Mouse (Mus musculus): ENCODE data around the gene Rbfox1. TPM values are rescaled to one million over a fixed set of nuclear protein-coding genes. Genes with fewer than 3 reads are reported as not detected.

The Rbfox1 gene
- polyA plus RNA-seq, 1 experiment from 2014 or later, result 14.6 TPM

- WGBS, result 71% methylated on average over 2 of the region's 2 CpGs
- DNase-seq (ENCODE audit: low spot score), result no peak
- no peaks in the 10 kb centered on the region for H3K36me3 ChIP-seq
- H3K4me3 ChIP-seq, result no peak overlapping the region
- peaks cover 47% of the 10 kb centered on the region for H3K4me1 ChIP-seq (replicated peaks)
- no peak overlapping the region for H3K27ac ChIP-seq
- H3K27me3 ChIP-seq (ENCODE audit: insufficient read depth, poor library complexity, severe bottlenecking), result no peaks in the 10 kb centered on the region; the same call in 1 of the 2 replicates
- H3K9me3 ChIP-seq, result no peaks in the 10 kb centered on the region
These were observed 1262.7 kb downstream of the Rbfox1 start for GRCm38 (mm10) chr16:7147884-7148283.

- Histone ChIP-seq H3K27ac (no peak overlapping the region), H3K36me3 (no peaks in the 10 kb centered on the region), H3K4me1 (replicated peaks) (peaks cover 47% of the 10 kb centered on the region), H3K4me3 (no peak overlapping the region), H3K27me3 (ENCODE audit: insufficient read depth, poor library complexity, severe bottlenecking) (no peaks in the 10 kb centered on the region; the same call in 1 of the 2 replicates), H3K9me3 (no peaks in the 10 kb centered on the region)
- 59% methylated on average over 16 of the region's 16 CpGs for WGBS
- peak; percentile 17 for DNase-seq (ENCODE audit: low spot score)
These were observed 1264.1 kb downstream of the Rbfox1 start for GRCm38 (mm10) chr16:7149106-7149899.

- no peaks in the 10 kb centered on the region for H3K36me3 ChIP-seq
- H3K9me3 ChIP-seq, result no peaks in the 10 kb centered on the region
- H3K4me3 ChIP-seq, result no peak overlapping the region
- H3K4me1 ChIP-seq (replicated peaks), result peaks cover 47% of the 10 kb centered on the region
- H3K27me3 ChIP-seq (ENCODE audit: insufficient read depth, poor library complexity, severe bottlenecking), result no peaks in the 10 kb centered on the region; the same call in 1 of the 2 replicates
- DNase-seq (ENCODE audit: low spot score), result peak; percentile 55
- 43% methylated on average over 8 of the region's 8 CpGs for WGBS
- H3K27ac ChIP-seq, result peak overlapping the region; percentile 72
These were observed 1265.1 kb downstream of the Rbfox1 start for GRCm38 (mm10) chr16:7150201-7150791.

DNA sequence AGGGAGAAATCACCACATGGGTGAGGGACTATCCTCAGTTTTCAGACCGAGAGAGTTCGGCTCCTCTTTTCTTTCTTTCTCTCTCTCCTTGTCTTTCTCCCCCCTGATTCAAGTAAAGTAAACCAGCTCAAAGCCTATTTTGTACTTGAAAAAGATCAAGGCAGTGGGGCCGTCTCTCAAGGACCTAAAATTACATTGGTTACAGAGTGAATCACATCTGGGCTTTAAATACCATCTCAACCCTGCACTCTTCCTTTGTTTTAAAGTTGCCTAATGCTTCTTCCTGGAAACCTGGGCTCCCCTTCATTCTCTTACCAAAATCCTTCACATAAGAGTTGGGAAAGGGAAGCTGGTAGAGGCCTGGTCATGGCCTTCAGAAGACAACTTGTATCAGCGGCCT lies 1267.2 kb downstream of the Rbfox1 start:
- WGBS, result 87% methylated on average over 4 of the region's 4 CpGs
- Histone ChIP-seq H3K27me3 (ENCODE audit: insufficient read depth, poor library complexity, severe bottlenecking) (no peaks in the 10 kb centered on the region; the same call in 1 of the 2 replicates), H3K4me1 (replicated peaks) (peaks cover 27% of the 10 kb centered on the region), H3K4me3 (no peak overlapping the region), H3K27ac (no peak overlapping the region), H3K36me3 (no peaks in the 10 kb centered on the region), H3K9me3 (no peaks in the 10 kb centered on the region)
- no peak for DNase-seq (ENCODE audit: low spot score)

DNA sequence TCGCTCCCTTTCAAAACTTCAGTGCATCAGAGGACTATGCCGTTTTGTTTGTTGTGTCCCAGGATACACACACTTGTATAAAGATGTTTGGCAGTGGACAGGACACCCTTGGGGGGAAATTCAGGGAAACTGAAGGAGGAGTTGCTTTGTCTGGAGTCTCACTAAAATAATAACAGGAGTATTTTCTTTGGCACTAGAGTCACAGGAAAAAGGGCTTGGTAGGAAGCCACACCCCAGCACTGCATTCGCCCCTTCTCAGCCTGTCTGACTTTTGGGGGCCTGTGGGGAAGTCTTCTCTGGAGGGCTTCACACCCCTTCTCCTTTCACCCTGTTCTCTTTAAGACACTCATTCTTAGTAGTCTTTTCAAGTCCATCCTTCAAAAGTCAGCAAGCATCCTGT lies 1269.5 kb downstream of the Rbfox1 start:
- Histone ChIP-seq H3K9me3 (no peaks in the 10 kb centered on the region), H3K4me3 (no peak overlapping the region), H3K4me1 (replicated peaks) (peaks cover 14% of the 10 kb centered on the region), H3K36me3 (no peaks in the 10 kb centered on the region), H3K27ac (no peak overlapping the region), H3K27me3 (ENCODE audit: insufficient read depth, poor library complexity, severe bottlenecking) (no peaks in the 10 kb centered on the region)
- 81% methylated on average over 3 of the region's 3 CpGs for WGBS
- no peak for DNase-seq (ENCODE audit: low spot score)

- 77% methylated on average over 8 of the region's 8 CpGs for WGBS
- Histone ChIP-seq H3K27me3 (ENCODE audit: insufficient read depth, poor library complexity, severe bottlenecking) (no peaks in the 10 kb centered on the region), H3K4me1 (replicated peaks) (peaks cover 4% of the 10 kb centered on the region; the same call in 1 of the 2 replicates), H3K27ac (no peak overlapping the region), H3K9me3 (no peaks in the 10 kb centered on the region), H3K36me3 (no peaks in the 10 kb centered on the region), H3K4me3 (no peak overlapping the region)
- no peak for DNase-seq (ENCODE audit: low spot score)
These were observed 1274.0 kb downstream of the Rbfox1 start for GRCm38 (mm10) chr16:7158856-7159826.

- Histone ChIP-seq H3K36me3 (no peaks in the 10 kb centered on the region), H3K4me3 (no peak overlapping the region), H3K9me3 (no peaks in the 10 kb centered on the region), H3K4me1 (replicated peaks) (peaks cover 4% of the 10 kb centered on the region; the same call in 1 of the 2 replicates), H3K27me3 (ENCODE audit: insufficient read depth, poor library complexity, severe bottlenecking) (no peaks in the 10 kb centered on the region), H3K27ac (no peak overlapping the region)
- no peak for DNase-seq (ENCODE audit: low spot score)
- WGBS, result 68% methylated on average over 6 of the region's 6 CpGs
These were observed 1274.7 kb downstream of the Rbfox1 start for GRCm38 (mm10) chr16:7159827-7160217.

DNA sequence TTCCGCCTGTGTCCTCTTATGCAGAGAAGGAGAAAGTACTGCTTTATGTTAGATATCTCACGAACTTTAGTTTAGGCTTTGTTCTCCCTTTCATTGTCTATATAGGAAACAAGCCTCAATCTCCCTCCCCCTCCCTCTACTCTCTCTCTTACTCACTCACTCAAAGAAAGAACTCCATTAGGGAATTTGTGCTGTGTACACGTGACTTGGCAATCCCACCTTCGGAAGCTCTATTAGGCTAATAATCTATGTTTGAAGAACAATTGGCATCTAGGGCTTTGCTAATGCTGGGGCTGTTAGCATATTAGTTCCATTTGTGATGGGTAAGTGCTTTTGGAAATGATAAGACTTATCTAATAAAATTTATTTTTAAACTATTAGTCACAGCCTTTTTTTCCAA lies 1277.0 kb downstream of the Rbfox1 start:
- no peak for DNase-seq (ENCODE audit: low spot score)
- Histone ChIP-seq H3K4me3 (no peak overlapping the region), H3K4me1 (replicated peaks) (peaks cover 4% of the 10 kb centered on the region; the same call in 1 of the 2 replicates), H3K27me3 (ENCODE audit: insufficient read depth, poor library complexity, severe bottlenecking) (no peaks in the 10 kb centered on the region), H3K27ac (no peak overlapping the region), H3K36me3 (no peaks in the 10 kb centered on the region), H3K9me3 (no peaks in the 10 kb centered on the region)
- WGBS, result 64% methylated on average over 4 of the region's 4 CpGs

GRCm38 (mm10) chr16:7163688-7164087 lies 1278.5 kb downstream of the Rbfox1 start:
- no peak for DNase-seq (ENCODE audit: low spot score)
- no peak overlapping the region for H3K27ac ChIP-seq
- no peaks in the 10 kb centered on the region for H3K36me3 ChIP-seq
- peaks cover 4% of the 10 kb centered on the region; the same call in 1 of the 2 replicates for H3K4me1 ChIP-seq (replicated peaks)
- H3K9me3 ChIP-seq, result no peaks in the 10 kb centered on the region
- 86% methylated on average over 4 of the region's 4 CpGs for WGBS
- H3K4me3 ChIP-seq, result no peak overlapping the region
- no peaks in the 10 kb centered on the region for H3K27me3 ChIP-seq (ENCODE audit: insufficient read depth, poor library complexity, severe bottlenecking)

GRCm38 (mm10) chr16:7164153-7164737 lies 1279.1 kb downstream of the Rbfox1 start:
- H3K27ac ChIP-seq, result no peak overlapping the region
- H3K27me3 ChIP-seq (ENCODE audit: insufficient read depth, poor library complexity, severe bottlenecking), result no peaks in the 10 kb centered on the region
- DNase-seq (ENCODE audit: low spot score), result no peak
- H3K4me1 ChIP-seq (replicated peaks), result peaks cover 3% of the 10 kb centered on the region; the same call in 1 of the 2 replicates
- no peaks in the 10 kb centered on the region for H3K36me3 ChIP-seq
- H3K9me3 ChIP-seq, result no peaks in the 10 kb centered on the region
- H3K4me3 ChIP-seq, result no peak overlapping the region
- WGBS, result 80% methylated on average over 8 of the region's 8 CpGs

DNA sequence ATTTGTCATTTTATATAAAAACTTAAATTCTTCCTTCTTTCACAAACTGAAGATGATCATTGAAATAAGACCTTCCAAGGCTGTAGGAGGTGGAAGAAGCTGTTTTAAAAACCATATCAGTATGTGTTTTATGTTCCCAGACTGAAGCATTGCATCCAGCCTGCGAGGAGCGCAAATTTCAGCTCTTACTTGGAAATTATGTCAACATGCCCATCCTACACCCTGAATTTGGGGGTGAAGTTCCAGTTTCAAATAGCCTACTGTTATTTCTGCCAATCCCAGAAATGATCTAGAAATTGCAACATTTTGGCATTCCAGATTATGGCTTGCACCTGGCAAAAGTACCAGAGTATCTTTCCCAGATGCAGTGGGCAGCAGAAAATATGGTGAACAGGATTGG lies 1290.8 kb downstream of the Rbfox1 start:
- WGBS, result 98% methylated on average over 2 of the region's 2 CpGs

DNA sequence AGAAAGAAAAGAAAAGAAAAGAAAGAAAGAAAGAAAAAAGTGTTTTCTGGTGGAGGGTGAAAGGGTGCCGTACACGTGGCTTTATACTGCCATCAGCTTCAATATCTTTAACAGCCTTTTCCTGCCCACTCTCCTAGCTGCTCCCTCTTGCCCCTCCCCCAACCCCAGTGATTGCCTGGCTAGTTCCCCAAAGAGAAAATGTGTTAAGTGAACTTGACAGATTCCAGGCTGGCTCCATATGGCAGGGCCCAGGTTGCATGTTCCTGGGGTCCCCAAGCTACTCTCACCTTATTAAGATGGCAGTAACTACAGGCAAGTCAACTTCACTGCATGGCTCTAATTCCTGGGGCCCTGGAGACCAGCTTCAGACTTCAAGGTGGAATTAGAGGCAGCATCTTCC lies 1302.6 kb downstream of the Rbfox1 start:
- no peak overlapping the region for H3K27ac ChIP-seq
- WGBS, result 52% methylated on average over 2 of the region's 2 CpGs
- peak; percentile 37 for DNase-seq (ENCODE audit: low spot score)

More for the DNA sequence above, 1290.8 kb downstream of the Rbfox1 start:
- H3K4me1 ChIP-seq (replicated peaks), result no peaks in the 10 kb centered on the region
- H3K9me3 ChIP-seq, result no peaks in the 10 kb centered on the region
- H3K4me3 ChIP-seq, result no peak overlapping the region
- H3K27me3 ChIP-seq (ENCODE audit: insufficient read depth, poor library complexity, severe bottlenecking), result no peaks in the 10 kb centered on the region
- DNase-seq (ENCODE audit: low spot score), result no peak
- H3K27ac ChIP-seq, result no peak overlapping the region
- no peaks in the 10 kb centered on the region for H3K36me3 ChIP-seq

More for the DNA sequence above, 1302.6 kb downstream of the Rbfox1 start:
- Histone ChIP-seq H3K36me3 (no peaks in the 10 kb centered on the region), H3K9me3 (no peaks in the 10 kb centered on the region), H3K4me1 (replicated peaks) (peaks cover 6% of the 10 kb centered on the region), H3K27me3 (ENCODE audit: insufficient read depth, poor library complexity, severe bottlenecking) (no peaks in the 10 kb centered on the region), H3K4me3 (no peak overlapping the region)

Data from hindbrain, embryonic 10.5 days (tissue).